Mouse (Mus musculus) right cerebral cortex, adult 18-20 months (tissue): Measurements from ENCODE around the gene Otos.

Experiments used
- DNase-seq: peaks from one replicate; pipeline ENCODE4 v3.0.0; 2022; ENCODE audit warnings: mixed read lengths

The Otos gene

GRCm38 (mm10) chr1:92596019-92596418, 52.6 kb downstream of the Otos start:
- no peak for DNase-seq
